Mouse (Mus musculus) naive thymus-derived CD4-positive, alpha-beta T cell, adult 2 months (primary cell): ENCODE results near the gene Stox2.

Experiments used
- DNase-seq: peaks from one replicate; pipeline ENCODE4 v3.0.0-alpha.2; 2011; ENCODE audit warnings: low read depth

Stox2 gene

GRCm38 (mm10) chr8:47354523-47355168 lies 91.5 kb downstream of the Stox2 start:
- DNase-seq = no peak

GRCm38 (mm10) chr8:47351914-47352701 lies 94.1 kb downstream of the Stox2 start:
- no peak for DNase-seq

- no peak for DNase-seq
Observed at GRCm38 (mm10) chr8:47349082-47349481, 97.1 kb downstream of the Stox2 start.

- DNase-seq = no peak
Observed at GRCm38 (mm10) chr8:47347809-47348208, 98.4 kb downstream of the Stox2 start.

- DNase-seq = no peak
Observed at GRCm38 (mm10) chr8:47345772-47346103, 100.4 kb downstream of the Stox2 start.

- DNase-seq = no peak
Observed at GRCm38 (mm10) chr8:47345085-47345771, 100.9 kb downstream of the Stox2 start.

- no peak for DNase-seq
Observed at GRCm38 (mm10) chr8:47341474-47341873, 104.7 kb downstream of the Stox2 start.

GRCm38 (mm10) chr8:47338691-47339323 lies 107.4 kb downstream of the Stox2 start:
- no peak for DNase-seq

- DNase-seq = no peak
Observed at GRCm38 (mm10) chr8:47336433-47336832, 109.7 kb downstream of the Stox2 start.

- no peak for DNase-seq
Observed at GRCm38 (mm10) chr8:47335940-47336339, 110.2 kb downstream of the Stox2 start.

- no peak for DNase-seq
Observed at GRCm38 (mm10) chr8:47334223-47334757, 111.9 kb downstream of the Stox2 start.

- DNase-seq = no peak
Observed at GRCm38 (mm10) chr8:47332941-47333340, 113.2 kb downstream of the Stox2 start.

GRCm38 (mm10) chr8:47330982-47331381 lies 115.2 kb downstream of the Stox2 start:
- DNase-seq = no peak

GRCm38 (mm10) chr8:47326348-47326747 lies 119.8 kb downstream of the Stox2 start:
- DNase-seq = no peak

GRCm38 (mm10) chr8:47324117-47324820 lies 121.9 kb downstream of the Stox2 start:
- no peak for DNase-seq

GRCm38 (mm10) chr8:47321282-47321681 lies 124.9 kb downstream of the Stox2 start:
- no peak for DNase-seq

GRCm38 (mm10) chr8:47320707-47321106 lies 125.5 kb downstream of the Stox2 start:
- DNase-seq = no peak

- DNase-seq = no peak
Observed at GRCm38 (mm10) chr8:47318468-47318867, 127.7 kb downstream of the Stox2 start.

- no peak for DNase-seq
Observed at GRCm38 (mm10) chr8:47308176-47308575, 138.0 kb downstream of the Stox2 start.

- no peak for DNase-seq
Observed at GRCm38 (mm10) chr8:47306372-47306771, 139.8 kb downstream of the Stox2 start.

GRCm38 (mm10) chr8:47305880-47306279 lies 140.3 kb downstream of the Stox2 start:
- DNase-seq = no peak

- no peak for DNase-seq
Observed at GRCm38 (mm10) chr8:47298460-47298859, 147.7 kb downstream of the Stox2 start.
